Mouse (Mus musculus): ENCODE results near the gene Cdk1. TPM values are rescaled to one million over a fixed set of nuclear protein-coding genes. Genes with fewer than 3 reads are reported as not detected.
A peak's percentile ranks its signal among the peaks of the same experiment; 100 is the strongest.
"Not testable (repeated sequence)": the region's sequence is repeated elsewhere in the genome, so short reads cannot be mapped to it uniquely, and the experiment has no call there.

The Cdk1 gene
- polyA plus RNA-seq, 1 experiment from 2014 or later: 223 TPM

DNA sequence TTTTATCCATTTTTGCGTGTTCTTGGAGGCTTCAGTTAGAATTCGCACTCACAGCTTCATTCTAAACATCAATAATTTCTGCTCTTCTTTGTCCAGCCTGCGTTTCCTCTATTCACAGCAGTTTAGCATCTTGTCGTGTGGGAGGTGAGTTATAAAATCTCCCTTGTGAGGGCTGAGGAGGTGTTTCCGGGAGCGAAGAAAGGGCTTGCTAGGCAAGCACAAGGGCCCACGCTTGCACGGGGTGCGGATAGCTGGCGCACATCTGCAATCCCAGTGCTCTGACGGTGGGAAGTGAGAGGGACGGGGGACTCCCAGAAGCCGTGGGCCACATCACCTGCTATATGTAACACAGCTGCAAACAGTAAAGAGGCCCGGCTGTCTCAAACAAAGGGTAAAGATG is 19.3 kb upstream of the Cdk1 start:
- H3K4me2 ChIP-seq (replicated peaks): no peak overlapping the region
- H3K4me3 ChIP-seq: no peak overlapping the region
- no peaks in the 10 kb centered on the region for H3K9me3 ChIP-seq
- no peak for ATAC-seq (ENCODE audit: low FRiP score, low read depth)
- H3K36me3 ChIP-seq: no peaks in the 10 kb centered on the region
- no peak overlapping the region for H3K9ac ChIP-seq
- no peak overlapping the region for H3K27ac ChIP-seq
- no peaks in the 10 kb centered on the region for H3K4me1 ChIP-seq
- 80% methylated on average over 14 of the region's 14 CpGs for WGBS
- no peaks in the 10 kb centered on the region for H3K27me3 ChIP-seq (replicated peaks)

DNA sequence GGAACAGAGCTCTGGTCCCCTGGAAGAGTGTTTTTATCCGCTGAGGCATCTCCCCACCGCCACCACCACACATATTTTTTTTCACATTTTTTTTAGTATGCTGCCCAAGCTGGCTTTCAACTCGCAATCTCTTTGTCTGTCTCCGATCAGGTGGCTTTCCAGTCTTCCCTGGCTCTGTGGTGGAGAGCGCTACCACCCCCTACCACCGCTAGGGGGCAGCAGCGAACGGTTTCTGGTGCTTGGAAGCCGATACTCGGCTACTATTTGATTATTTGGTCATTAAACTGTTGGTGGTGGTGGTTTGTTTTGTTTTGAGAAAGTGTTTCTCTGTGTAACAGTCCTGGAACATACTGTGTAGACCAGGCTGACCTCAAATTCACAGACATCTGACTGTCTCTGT is 18.7 kb upstream of the Cdk1 start:
- H3K4me3 ChIP-seq: no peak overlapping the region
- no peak; the same call in 1 of the 2 replicates for ATAC-seq (ENCODE audit: low FRiP score, low read depth)
- H3K4me2 ChIP-seq (replicated peaks): no peak overlapping the region
- no peaks in the 10 kb centered on the region for H3K36me3 ChIP-seq
- H3K27me3 ChIP-seq (replicated peaks): no peaks in the 10 kb centered on the region
- no peaks in the 10 kb centered on the region for H3K4me1 ChIP-seq
- 19% methylated on average over 10 of the region's 10 CpGs for WGBS
- H3K9me3 ChIP-seq: no peaks in the 10 kb centered on the region
- no peak overlapping the region for H3K9ac ChIP-seq
- H3K27ac ChIP-seq: no peak overlapping the region

DNA sequence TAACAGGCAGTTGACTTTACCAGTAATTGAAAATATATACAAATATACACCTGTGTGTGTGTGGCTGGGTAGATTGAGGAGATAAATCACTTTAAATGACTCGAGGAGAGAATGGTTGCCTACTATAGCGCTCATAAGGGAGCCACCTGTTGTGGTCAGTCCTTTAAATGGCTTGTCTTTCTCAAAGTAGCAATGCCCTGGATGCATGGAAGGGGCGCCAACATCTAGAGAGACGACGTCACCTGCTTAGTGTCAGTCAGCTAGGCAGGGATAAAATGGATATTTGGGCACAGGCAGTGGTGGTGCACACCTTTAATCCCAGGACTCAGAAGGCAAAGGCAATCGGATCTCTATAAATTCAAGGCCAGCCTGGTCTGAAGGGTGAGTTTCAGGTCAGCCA is 16.6 kb upstream of the Cdk1 start:
- no peak for ATAC-seq (ENCODE audit: low FRiP score, low read depth)
- no peak overlapping the region for H3K9ac ChIP-seq
- no peak overlapping the region for H3K27ac ChIP-seq
- H3K4me3 ChIP-seq: no peak overlapping the region
- no peaks in the 10 kb centered on the region for H3K9me3 ChIP-seq
- no peaks in the 10 kb centered on the region for H3K36me3 ChIP-seq
- no peaks in the 10 kb centered on the region for H3K27me3 ChIP-seq (replicated peaks)
- no peak overlapping the region for H3K4me2 ChIP-seq (replicated peaks)
- H3K4me1 ChIP-seq: no peaks in the 10 kb centered on the region
- 83% methylated on average over 6 of the region's 6 CpGs for WGBS

DNA sequence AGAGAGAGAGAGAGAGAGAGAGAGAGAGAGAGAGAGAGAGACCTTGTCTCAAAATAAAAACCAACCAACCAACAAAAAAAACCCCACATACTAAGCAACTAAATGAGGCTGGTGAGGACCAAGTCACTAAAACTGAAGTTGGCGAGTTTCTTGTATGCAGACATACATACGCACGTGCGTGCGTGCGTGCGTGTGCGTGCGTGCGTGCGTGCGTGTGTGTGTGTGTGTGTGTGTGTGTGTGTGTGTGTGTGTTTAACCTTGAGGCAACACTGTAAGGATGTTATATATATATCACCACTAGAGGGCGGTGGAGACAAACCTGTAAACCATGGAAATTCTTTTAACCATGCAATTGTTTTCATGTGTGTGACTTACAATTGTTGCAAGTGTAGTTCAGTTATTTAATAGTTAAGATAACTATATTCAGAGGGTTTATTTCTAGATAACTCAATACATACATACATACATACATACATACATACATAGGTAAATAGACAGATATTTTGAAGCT is 14.2 kb upstream of the Cdk1 start:
- no peaks in the 10 kb centered on the region for H3K36me3 ChIP-seq
- WGBS: 83% methylated on average over 13 of the region's 13 CpGs
- no peak overlapping the region for H3K9ac ChIP-seq
- H3K4me1 ChIP-seq: no peaks in the 10 kb centered on the region
- no peaks in the 10 kb centered on the region for H3K9me3 ChIP-seq
- H3K27me3 ChIP-seq (replicated peaks): no peaks in the 10 kb centered on the region
- H3K4me2 ChIP-seq (replicated peaks): no peak overlapping the region
- H3K27ac ChIP-seq: no peak overlapping the region
- ATAC-seq (ENCODE audit: low FRiP score, low read depth): no peak
- H3K4me3 ChIP-seq: no peak overlapping the region

DNA sequence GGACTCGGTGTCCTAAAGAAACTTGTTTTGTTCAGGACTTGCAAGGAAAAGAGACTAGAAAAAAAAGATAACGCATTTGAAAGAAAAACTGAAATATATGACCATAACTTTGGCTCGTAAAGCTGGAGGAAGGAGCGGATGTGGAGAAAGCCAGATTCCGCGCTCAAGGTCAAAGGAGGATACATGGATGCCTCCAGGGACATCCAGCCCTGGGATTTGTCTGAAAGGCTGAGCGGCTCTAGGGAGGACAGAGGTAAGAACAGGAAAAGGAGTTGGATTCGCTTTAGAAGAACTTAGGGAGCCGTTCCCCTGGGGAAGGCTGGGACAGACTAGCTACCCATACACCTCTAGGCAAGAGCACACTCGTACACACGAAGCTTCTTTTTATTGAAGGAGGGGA is 13.5 kb upstream of the Cdk1 start:
- H3K27ac ChIP-seq: no peak overlapping the region
- no peaks in the 10 kb centered on the region for H3K27me3 ChIP-seq (replicated peaks)
- ATAC-seq (ENCODE audit: low FRiP score, low read depth): no peak
- 84% methylated on average over 11 of the region's 11 CpGs for WGBS
- no peaks in the 10 kb centered on the region for H3K9me3 ChIP-seq
- no peaks in the 10 kb centered on the region for H3K4me1 ChIP-seq
- H3K9ac ChIP-seq: no peak overlapping the region
- H3K36me3 ChIP-seq: no peaks in the 10 kb centered on the region
- no peak overlapping the region for H3K4me2 ChIP-seq (replicated peaks)
- no peak overlapping the region for H3K4me3 ChIP-seq

DNA sequence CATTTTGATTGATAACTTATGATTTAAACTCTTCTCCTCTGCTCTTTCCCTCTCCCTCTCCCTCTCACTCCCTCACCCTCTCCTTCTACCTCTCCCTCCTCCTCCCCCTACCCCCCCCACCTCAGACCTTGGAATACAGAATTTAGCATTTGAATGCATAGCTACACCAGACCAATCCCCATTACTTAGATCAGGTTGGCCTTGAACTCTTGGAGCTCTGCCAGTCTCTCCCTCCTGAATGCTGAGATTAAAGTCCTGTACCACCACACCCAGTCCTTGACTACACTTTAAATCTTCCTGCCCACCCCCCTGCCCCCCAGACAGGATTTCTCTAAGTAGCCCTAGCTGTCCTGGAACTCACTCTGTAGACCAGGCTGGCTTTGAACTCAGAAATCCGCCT is 6.9 kb upstream of the Cdk1 start:
- no peaks in the 10 kb centered on the region for H3K9me3 ChIP-seq

DNA sequence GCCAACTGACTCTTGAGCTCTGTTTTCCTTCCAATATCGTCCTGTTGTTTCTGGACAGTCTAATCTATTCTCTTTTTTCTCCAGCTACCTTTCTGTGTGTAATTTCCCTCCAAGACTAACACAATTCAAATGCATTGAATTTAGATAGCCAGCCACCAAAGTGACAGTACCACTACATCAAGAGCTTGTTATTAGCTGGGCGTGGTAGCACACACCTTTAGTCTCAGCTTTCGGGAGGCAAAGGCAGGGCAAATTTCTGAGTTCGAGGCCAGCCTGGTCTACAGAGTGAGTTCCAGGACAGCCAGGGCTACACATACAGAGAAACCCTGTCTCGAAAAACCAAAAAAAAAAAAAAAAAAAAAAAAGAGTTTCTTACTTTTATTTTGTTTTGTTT is 345 bp upstream of the Cdk1 start:
- not testable (repeated sequence) for H3K9me3 ChIP-seq; H3K27me3 ChIP-seq (replicated peaks); H3K27ac ChIP-seq; H3K9ac ChIP-seq; ATAC-seq (ENCODE audit: low FRiP score, low read depth)
- H3K36me3 ChIP-seq: peaks cover 18% of the 10 kb centered on the region
- H3K4me1 ChIP-seq: peaks cover 27% of the 10 kb centered on the region
- H3K4me2 ChIP-seq (replicated peaks): peak overlapping the region; percentile 93
- 41% methylated on average over 5 of the region's 5 CpGs for WGBS
- H3K4me3 ChIP-seq: peak overlapping the region; percentile 74

More for the DNA sequence above, 6.9 kb upstream of the Cdk1 start:
- ATAC-seq (ENCODE audit: low FRiP score, low read depth): no peak
- Histone ChIP-seq H3K36me3 (no peaks in the 10 kb centered on the region), H3K27ac (no peak overlapping the region), H3K4me3 (no peak overlapping the region), H3K27me3 (replicated peaks) (no peaks in the 10 kb centered on the region), H3K4me1 (no peaks in the 10 kb centered on the region), H3K4me2 (replicated peaks) (no peak overlapping the region), H3K9ac (no peak overlapping the region)
- WGBS: 86% methylated on average over 1 of the region's 1 CpGs

DNA sequence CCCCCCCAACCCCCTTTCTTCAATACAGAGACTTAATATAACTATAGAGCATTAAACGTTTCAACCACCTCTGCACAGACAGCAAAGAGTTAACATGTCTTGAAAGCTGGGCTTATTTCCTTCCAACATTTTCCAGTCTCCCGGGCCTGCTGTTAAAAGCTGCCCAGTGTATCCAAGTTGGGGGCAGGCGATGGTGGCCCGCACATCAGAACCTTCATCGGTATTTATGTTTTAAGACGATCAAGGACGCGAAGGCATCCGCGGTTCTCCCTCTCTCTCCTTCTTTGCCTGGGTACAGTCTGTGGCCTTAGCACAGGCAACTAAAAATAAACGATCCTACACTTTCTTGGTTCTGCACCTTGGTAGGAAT is 911 bp downstream of the Cdk1 start:
- Histone ChIP-seq H3K9me3 (no peaks in the 10 kb centered on the region), H3K9ac (peak overlapping the region; percentile 72), H3K4me3 (peak overlapping the region; percentile 74), H3K27ac (no peak overlapping the region), H3K36me3 (peaks cover 20% of the 10 kb centered on the region), H3K27me3 (replicated peaks) (no peaks in the 10 kb centered on the region), H3K4me1 (peaks cover 27% of the 10 kb centered on the region), H3K4me2 (replicated peaks) (peak overlapping the region; percentile 93)
- ATAC-seq (ENCODE audit: low FRiP score, low read depth): no peak
- WGBS: under 1% methylated on average over 11 of the region's 11 CpGs

DNA sequence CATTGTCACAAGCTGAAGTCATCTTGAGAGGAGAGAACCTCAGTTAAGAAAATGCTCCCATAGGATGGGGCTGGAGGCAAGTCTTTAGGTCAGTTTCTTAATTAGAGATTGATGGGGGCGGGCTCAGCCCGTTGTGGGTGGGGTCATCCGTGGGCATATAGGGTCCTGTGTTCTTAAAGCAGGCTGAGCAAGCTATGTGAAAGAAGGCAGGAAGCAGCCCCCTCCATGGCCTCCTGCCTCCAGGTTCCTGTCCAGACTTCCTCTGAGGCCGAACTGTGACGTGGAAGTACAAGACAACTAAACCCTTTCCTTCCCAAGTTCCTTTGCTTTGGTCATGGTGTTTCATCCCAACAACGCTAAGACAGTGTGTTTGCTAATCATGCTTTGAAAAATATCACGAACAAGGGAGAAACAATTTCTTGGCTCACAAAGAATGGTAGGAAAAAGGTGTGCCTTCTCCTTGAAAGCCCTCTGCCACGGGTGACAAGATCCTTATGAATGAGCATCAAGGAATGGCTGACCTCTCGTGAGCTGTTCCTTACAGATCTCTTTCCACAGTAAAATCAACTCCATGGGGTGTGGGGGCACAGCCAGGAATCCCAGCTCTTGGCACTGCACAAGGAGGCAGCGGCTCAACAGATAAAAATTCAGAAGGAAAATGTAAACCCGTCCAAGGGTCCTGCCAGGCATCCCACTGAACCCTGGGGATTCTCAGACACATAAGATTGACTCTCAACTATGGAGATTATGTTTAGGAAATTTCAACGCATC is 1.5 kb downstream of the Cdk1 start:
- peak overlapping the region; percentile 72 for H3K9ac ChIP-seq
- ATAC-seq (ENCODE audit: low FRiP score, low read depth): no peak
- H3K27ac ChIP-seq: no peak overlapping the region
- H3K9me3 ChIP-seq: no peaks in the 10 kb centered on the region
- H3K4me3 ChIP-seq: peak overlapping the region; percentile 74
- H3K36me3 ChIP-seq: peaks cover 26% of the 10 kb centered on the region
- no peaks in the 10 kb centered on the region for H3K27me3 ChIP-seq (replicated peaks)
- peaks cover 27% of the 10 kb centered on the region for H3K4me1 ChIP-seq
- WGBS: 30% methylated on average over 12 of the region's 12 CpGs
- H3K4me2 ChIP-seq (replicated peaks): peak overlapping the region; percentile 93

DNA sequence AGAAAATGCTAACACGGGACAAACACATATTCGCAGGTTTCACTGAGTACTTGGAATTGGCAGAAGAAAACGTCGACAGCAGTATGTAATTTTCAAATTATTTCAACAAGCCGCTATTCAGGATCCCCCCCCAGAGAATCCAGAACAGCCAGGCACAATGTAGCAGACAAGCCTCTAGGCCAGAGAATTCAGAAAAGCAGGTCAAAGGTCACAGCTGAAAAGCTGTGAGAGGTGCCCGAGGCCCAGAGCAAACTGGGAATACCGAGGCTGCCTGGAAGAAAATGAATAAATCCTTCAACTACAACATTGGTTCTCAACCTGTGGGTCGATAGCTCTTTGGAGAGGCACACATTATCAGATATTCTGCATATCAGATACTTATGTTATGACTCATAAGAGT is 4.5 kb downstream of the Cdk1 start:
- no peak for ATAC-seq (ENCODE audit: low FRiP score, low read depth)
- WGBS: 70% methylated on average over 8 of the region's 8 CpGs
- no peak overlapping the region for H3K4me2 ChIP-seq (replicated peaks)
- no peak overlapping the region for H3K9ac ChIP-seq
- H3K36me3 ChIP-seq: peaks cover 50% of the 10 kb centered on the region
- H3K27me3 ChIP-seq (replicated peaks): no peaks in the 10 kb centered on the region
- peaks cover 27% of the 10 kb centered on the region for H3K4me1 ChIP-seq
- H3K4me3 ChIP-seq: no peak overlapping the region
- H3K9me3 ChIP-seq: no peaks in the 10 kb centered on the region
- H3K27ac ChIP-seq: no peak overlapping the region

DNA sequence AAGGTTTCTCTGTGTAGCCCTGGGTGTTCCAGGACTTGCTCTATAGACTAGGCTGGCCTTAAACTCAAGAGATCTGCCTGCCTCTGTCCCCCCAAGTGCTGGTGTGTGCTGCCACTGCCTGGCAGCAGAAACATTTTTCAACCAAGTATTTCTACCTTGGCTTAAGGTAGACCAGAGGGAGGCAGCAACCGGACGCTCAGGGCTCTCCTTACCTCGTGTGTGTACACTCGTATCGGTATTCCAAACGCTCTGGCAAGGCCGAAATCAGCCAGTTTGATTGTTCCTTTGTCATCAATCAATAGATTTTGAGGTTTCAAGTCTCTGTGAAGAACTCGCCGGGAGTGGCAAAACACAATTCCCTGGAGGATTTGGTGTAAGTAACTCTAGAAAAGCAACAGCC is 10.4 kb downstream of the Cdk1 start:
- WGBS: 91% methylated on average over 9 of the region's 9 CpGs
- no peak overlapping the region for H3K27ac ChIP-seq
- H3K36me3 ChIP-seq: peaks cover 79% of the 10 kb centered on the region
- no peaks in the 10 kb centered on the region for H3K9me3 ChIP-seq
- no peak overlapping the region for H3K4me2 ChIP-seq (replicated peaks)
- no peak for ATAC-seq (ENCODE audit: low FRiP score, low read depth)
- H3K4me3 ChIP-seq: no peak overlapping the region
- H3K9ac ChIP-seq: no peak overlapping the region
- H3K27me3 ChIP-seq (replicated peaks): no peaks in the 10 kb centered on the region
- no peaks in the 10 kb centered on the region for H3K4me1 ChIP-seq

DNA sequence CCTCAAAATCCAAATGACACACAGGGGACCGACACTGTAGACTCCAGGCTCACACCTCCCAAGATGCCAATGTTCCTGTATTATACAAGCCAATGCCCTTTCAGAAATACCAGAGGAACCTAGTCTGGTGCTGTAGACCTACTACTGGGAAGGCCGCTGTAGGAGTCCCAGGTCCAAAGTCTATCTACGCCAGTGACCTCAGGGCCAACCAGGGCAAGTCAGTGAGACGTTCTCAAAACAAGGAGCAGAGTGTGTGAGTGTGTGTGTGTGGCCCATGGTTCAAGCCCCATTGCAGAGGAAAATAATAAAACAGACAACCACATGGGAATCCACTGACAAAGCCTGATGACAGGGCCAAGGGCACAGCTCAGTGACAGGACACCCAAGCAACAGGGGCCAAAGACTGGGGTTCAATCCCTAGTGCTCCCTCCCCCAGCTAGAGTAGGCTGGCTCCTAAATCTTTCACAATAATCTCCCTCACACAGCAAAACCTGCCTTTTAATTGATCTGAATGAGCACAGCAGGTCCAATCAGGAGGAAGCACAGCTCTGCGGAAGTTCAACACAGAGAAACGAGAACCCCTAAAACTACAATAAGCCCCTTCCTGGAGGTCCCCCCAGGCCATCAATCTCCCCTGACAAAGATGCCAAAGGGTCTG is 11.0 kb downstream of the Cdk1 start:
- no peaks in the 10 kb centered on the region for H3K27me3 ChIP-seq (replicated peaks)
- no peaks in the 10 kb centered on the region for H3K4me1 ChIP-seq
- no peaks in the 10 kb centered on the region for H3K9me3 ChIP-seq
- no peak for ATAC-seq (ENCODE audit: low FRiP score, low read depth)
- H3K27ac ChIP-seq: no peak overlapping the region
- H3K36me3 ChIP-seq: peaks cover 79% of the 10 kb centered on the region
- 56% methylated on average over 6 of the region's 6 CpGs for WGBS
- H3K9ac ChIP-seq: no peak overlapping the region
- no peak overlapping the region for H3K4me2 ChIP-seq (replicated peaks)
- no peak overlapping the region for H3K4me3 ChIP-seq

DNA sequence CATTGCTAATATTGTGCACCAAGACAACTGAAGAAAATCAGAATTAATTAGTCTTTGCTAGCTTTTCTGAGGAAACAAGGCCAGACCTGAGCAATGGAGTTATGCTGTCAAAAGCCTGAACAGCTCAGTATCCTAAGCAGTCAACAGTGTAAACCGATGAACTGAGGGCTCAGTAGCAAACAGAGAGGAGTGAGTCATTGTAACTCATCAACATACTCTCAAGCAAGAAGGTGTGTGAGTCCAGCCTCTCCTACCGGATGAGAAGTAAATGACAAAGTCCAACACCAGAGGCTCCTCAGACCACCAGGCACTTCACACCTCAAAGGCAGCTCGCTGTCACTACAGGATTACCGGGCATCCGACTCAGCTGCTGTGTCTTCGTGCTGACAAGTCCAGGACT is 12.7 kb downstream of the Cdk1 start:
- no peak overlapping the region for H3K9ac ChIP-seq
- no peaks in the 10 kb centered on the region for H3K9me3 ChIP-seq
- no peaks in the 10 kb centered on the region for H3K4me1 ChIP-seq
- ATAC-seq (ENCODE audit: low FRiP score, low read depth): no peak
- no peak overlapping the region for H3K4me2 ChIP-seq (replicated peaks)
- no peak overlapping the region for H3K4me3 ChIP-seq
- H3K27me3 ChIP-seq (replicated peaks): no peaks in the 10 kb centered on the region
- peaks cover 69% of the 10 kb centered on the region for H3K36me3 ChIP-seq
- 91% methylated on average over 6 of the region's 6 CpGs for WGBS
- no peak overlapping the region for H3K27ac ChIP-seq
